Mouse (Mus musculus) hindbrain, postnatal 0 days (tissue): ENCODE measurements around the gene Rhox11. TPM values are rescaled to one million over a fixed set of nuclear protein-coding genes. Genes with fewer than 3 reads are reported as not detected.
"Not testable (repeated sequence)": the region's sequence is repeated elsewhere in the genome, so short reads cannot be mapped to it uniquely, and the experiment has no call there.

Source experiments
- ATAC-seq: fragments of 200-750 bp; cut with Nextera tagmentation; 2 replicates; pipeline ENCODE4 v1.8.0; 2017; ENCODE audit warnings: mild to moderate bottlenecking, moderate TSS enrichment, moderate library complexity
- DNase-seq: peaks from one replicate; pipeline ENCODE4 v3.0.0-alpha.2; 2015; ENCODE audit warnings: low spot score
- H3K27ac ChIP-seq: fragments of 300-500 bp; sonication (generic); 2 replicates; pipeline ENCODE4 v1.5.1; 2014; ENCODE audit warnings: mild to moderate bottlenecking
- H3K27me3 ChIP-seq: fragments of 300-500 bp; sonication (generic); 2 replicates; pipeline ENCODE4 v1.6.1; 2014; ENCODE audit warnings: low read length, mixed read lengths; ENCODE audit not compliant: insufficient read depth
- H3K36me3 ChIP-seq: fragments of 300-500 bp; sonication (generic); 2 replicates; pipeline ENCODE4 v1.6.1; 2014; ENCODE audit warnings: low read length, mixed read lengths; ENCODE audit not compliant: insufficient read depth
- H3K4me1 ChIP-seq: fragments of 300-500 bp; sonication (generic); 2 replicates; pipeline ENCODE4 v1.6.1; 2014; ENCODE audit warnings: antibody characterized with exemption, low read length, mixed read lengths; ENCODE audit not compliant: insufficient read depth
- H3K4me2 ChIP-seq: fragments of 300-500 bp; sonication (generic); 2 replicates; pipeline ENCODE4 v1.6.1; 2014; ENCODE audit warnings: low read depth, mild to moderate bottlenecking, low read length, moderate library complexity, mixed read lengths
- H3K4me3 ChIP-seq: fragments of 300-500 bp; sonication (generic); 2 replicates; pipeline ENCODE4 v1.5.1; 2014; ENCODE audit warnings: low read length
- H3K9ac ChIP-seq: fragments of 300-500 bp; sonication (generic); replicated peaks from 2 replicates; pipeline ENCODE4 v1.6.1; 2014; ENCODE audit warnings: mild to moderate bottlenecking, low read length, moderate library complexity, mixed read lengths
- H3K9me3 ChIP-seq: fragments of 300-500 bp; sonication (generic); 2 replicates; pipeline ENCODE4 v1.6.1; 2016; ENCODE audit warnings: low read length, mixed read lengths
- CTCF ChIP-seq: IDR thresholded peaks from 2 replicates; pipeline ENCODE4 v1.5.1; 2016; ENCODE audit warnings: antibody characterized with exemption, control low read depth, low read depth
- WGBS: fragments of 180-500 bp; shearing (Covaris S2); extraction: QIAGEN DNeasy Blood & Tissue Kit; methylation state at CpG from one replicate; pipeline ENCODE4 v1.1.7; 2014; 5-methylcytosine and 5-hydroxymethylcytosine counted together
- polyA plus RNA-seq: library from polyadenylated mRNA; unstranded; fragments of >200 nt; fragmentation: Nextera tagmentation; extraction: Ambion mirVana; gene quantifications from 2 replicates; pipeline ENCODE4 v1.2.1, GENCODE M21; 2015
- total RNA-seq: library from RNA; depleted of rRNA; stranded (reverse); fragments of >200 nt; gene quantifications from 2 replicates; pipeline ENCODE4 v1.2.3, GENCODE M21; 2014; rRNA removed

The Rhox11 gene
- not detected in 2 replicates for total RNA-seq
- polyA plus RNA-seq = not detected in 2 replicates

DNA sequence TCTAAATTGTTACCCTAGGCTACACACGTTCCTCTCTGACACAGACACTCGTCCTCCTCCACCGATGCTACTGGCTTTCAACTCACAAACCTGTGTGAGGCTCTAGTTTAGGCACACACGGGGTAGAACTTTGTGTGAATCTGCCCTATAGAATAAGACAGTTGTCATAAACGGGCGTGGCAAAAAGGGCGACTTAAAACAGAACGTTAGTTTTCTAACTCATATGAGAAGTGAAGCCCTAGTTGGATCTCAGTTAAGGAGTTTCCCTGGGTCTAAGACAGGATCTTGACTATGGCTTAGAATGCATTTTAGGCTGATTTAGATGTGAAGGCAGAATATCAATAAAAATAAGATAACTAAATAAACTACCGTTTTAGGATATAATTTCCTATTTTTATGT, at the start of gene Rhox11:
Gene Rhox11, minus strand, starts transcription at position 101 of the 400 bp plus-strand sequence.
- H3K27ac ChIP-seq = no peak within 1 kb of the TSS
- no peaks in the 10 kb centered on the region for H3K9me3 ChIP-seq
- 87% methylated on average over 9 of the region's 9 CpGs for WGBS
- H3K4me2 ChIP-seq = no peak within 1 kb of the TSS
- H3K9ac ChIP-seq = no peak within 1 kb of the TSS
- no peak for ATAC-seq
- no peaks in the 10 kb centered on the region for H3K4me1 ChIP-seq
- H3K27me3 ChIP-seq = no peaks in the 10 kb centered on the region
- TF ChIP-seq CTCF = no peak
- no peak within 1 kb of the TSS for H3K4me3 ChIP-seq
- no peaks in the 10 kb centered on the region for H3K36me3 ChIP-seq
- DNase-seq = no peak

DNA sequence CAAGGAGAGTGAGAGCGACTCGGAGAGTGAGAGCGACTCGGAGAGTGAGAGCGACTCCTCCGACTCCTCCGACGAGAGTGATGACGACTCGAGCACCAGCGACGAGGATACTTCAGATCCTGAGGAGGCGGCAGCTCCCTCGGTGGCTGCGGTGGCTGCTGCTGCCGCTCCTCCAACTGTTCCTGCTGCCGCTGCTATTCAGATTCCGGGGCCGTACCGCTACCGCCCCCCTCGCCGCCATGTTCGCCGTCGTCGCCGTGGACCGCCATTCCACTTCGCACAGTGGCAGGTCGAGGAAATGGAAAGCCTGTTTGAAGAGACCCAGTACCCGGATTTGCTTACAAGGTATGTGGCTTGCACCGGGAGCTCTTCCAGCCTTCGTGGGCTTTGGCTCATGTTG, 36.5 kb upstream of the Rhox11 start:
- 0 out of 2 replicates have a peak, but pooled peaks cover 2% of the 10 kb centered on the region for H3K9me3 ChIP-seq
- no peaks in the 10 kb centered on the region for H3K4me1 ChIP-seq
- ATAC-seq = no peak
- DNase-seq = no peak
- 89% methylated on average over 34 of the region's 34 CpGs for WGBS
- H3K27ac ChIP-seq = no peak overlapping the region
- H3K27me3 ChIP-seq = no peaks in the 10 kb centered on the region
- no peaks in the 10 kb centered on the region for H3K36me3 ChIP-seq
- TF ChIP-seq CTCF = no peak
- H3K4me2 ChIP-seq = no peak overlapping the region
- H3K4me3 ChIP-seq = no peak overlapping the region
- H3K9ac ChIP-seq = no peak overlapping the region

DNA sequence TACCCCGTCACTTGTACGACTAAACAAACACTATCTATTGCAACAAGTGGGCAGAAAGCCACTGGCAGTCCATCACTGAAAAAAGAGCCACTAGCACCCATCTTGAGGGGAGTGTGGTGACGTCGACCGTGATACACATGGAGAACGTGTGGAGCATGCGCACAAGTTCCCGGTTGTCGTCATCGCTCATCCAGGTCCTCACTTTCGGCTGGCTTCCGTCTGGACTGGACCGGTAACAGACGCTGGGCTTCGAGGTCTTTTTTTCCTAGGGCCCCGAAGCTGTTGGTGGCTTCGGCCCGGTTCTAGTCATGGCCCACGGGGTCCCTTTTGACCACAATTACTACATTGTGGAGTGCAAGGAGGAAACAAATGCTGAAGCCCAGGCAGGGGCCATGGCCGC, 36.0 kb upstream of the Rhox11 start, which contains the start of gene Rhox13:
Gene Rhox13, plus strand, starts transcription at position 238 of the 400 bp plus-strand sequence.
- no peak within 1 kb of the TSS for H3K27ac ChIP-seq
- no peak for TF ChIP-seq CTCF
- WGBS = 95% methylated on average over 20 of the region's 20 CpGs
- no peaks in the 10 kb centered on the region for H3K27me3 ChIP-seq
- ATAC-seq = no peak
- no peak within 1 kb of the TSS for H3K9ac ChIP-seq
- H3K36me3 ChIP-seq = no peaks in the 10 kb centered on the region
- H3K4me2 ChIP-seq = no peak within 1 kb of the TSS
- no peak for DNase-seq
- H3K9me3 ChIP-seq = 0 out of 2 replicates have a peak, but pooled peaks cover 2% of the 10 kb centered on the region
- H3K4me3 ChIP-seq = no peak within 1 kb of the TSS
- no peaks in the 10 kb centered on the region for H3K4me1 ChIP-seq

DNA sequence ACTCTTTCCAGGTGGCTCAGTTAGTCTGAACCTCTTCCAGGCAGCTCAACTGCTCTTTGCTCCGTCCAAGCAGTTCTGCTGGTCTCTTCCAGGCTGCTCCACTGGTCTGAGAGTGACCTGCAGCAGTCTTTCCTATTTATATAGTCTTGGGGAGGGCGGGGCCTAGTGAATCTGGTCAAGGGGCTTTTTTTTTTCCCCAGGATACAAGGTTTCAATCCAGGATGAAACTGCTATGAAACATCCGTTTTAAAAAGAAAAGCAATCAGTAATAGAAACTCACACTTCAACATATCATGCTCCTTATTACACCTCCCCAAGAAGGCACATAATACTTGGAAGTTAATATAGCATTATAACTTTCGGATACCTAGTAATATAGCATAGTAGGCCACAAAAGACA, 25.9 kb upstream of the Rhox11 start, which contains the start of gene Rhox12:
Gene Rhox12, minus strand, starts transcription at position 101 of the 400 bp plus-strand sequence.
- no peak for TF ChIP-seq CTCF
- no peaks in the 10 kb centered on the region for H3K27me3 ChIP-seq
- H3K36me3 ChIP-seq = no peaks in the 10 kb centered on the region
- no peaks in the 10 kb centered on the region for H3K9me3 ChIP-seq
- no peak within 1 kb of the TSS for H3K4me3 ChIP-seq
- 71% methylated on average over 4 of the region's 4 CpGs for WGBS
- H3K27ac ChIP-seq = no peak within 1 kb of the TSS
- no peak for DNase-seq
- no peak for ATAC-seq
- no peaks in the 10 kb centered on the region for H3K4me1 ChIP-seq
- H3K9ac ChIP-seq = no peak within 1 kb of the TSS
- no peak within 1 kb of the TSS for H3K4me2 ChIP-seq

DNA sequence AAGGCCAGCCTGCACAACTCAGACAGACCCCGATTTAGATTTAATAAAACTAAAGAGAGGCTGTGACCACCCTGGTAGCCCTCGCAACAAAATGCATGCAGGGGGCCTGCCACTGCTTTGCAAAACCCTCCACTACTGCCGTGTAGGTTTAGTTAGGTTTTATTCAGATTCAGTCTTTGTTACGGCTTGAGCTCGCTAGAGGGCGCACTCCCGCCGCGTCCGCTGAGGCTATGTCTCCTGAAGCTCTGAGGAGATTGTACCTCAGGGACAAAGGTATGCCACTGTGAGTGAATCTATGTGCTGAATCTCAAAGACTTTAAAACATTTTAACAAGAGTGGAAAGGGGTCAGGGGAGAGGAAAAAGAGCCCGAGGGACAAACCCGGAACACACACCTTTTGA, 715 bp downstream of the Rhox11 start:
- Histone ChIP-seq H3K4me3 (no peak overlapping the region), H3K27ac (no peak overlapping the region), H3K9me3 (no peaks in the 10 kb centered on the region), H3K4me2 (no peak overlapping the region), H3K4me1 (no peaks in the 10 kb centered on the region), H3K27me3 (no peaks in the 10 kb centered on the region), H3K36me3 (no peaks in the 10 kb centered on the region), H3K9ac (no peak overlapping the region)
- ATAC-seq (peak; percentile 66; the same call in 1 of the 2 replicates), DNase-seq (peak; percentile 61)
- WGBS = 21% methylated on average over 12 of the region's 12 CpGs
- TF ChIP-seq CTCF = peak; percentile 68

DNA sequence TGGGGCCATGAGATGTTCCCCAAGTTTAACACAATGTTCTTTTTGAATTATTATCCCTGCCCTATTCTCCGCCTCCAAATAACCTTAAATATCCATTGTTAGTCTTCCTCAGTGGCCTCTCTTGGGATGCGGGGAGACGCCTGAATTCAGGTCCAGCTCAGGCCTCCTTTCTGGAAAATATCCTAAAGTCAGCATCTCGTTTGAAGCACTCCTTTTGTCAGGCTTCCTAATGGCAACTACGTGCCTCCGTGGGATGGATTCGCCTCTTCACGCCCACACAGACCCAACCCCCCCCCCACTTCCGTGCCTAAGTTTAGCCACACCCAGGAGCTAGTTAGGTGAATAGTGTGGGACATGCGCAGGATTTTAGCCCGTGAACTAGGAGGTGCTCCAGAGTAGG, 18.8 kb downstream of the Rhox11 start, which contains the start of gene Rhox10:
Gene Rhox10, plus strand, starts transcription at position 301 of the 400 bp plus-strand sequence.
- no peak for TF ChIP-seq CTCF
- Histone ChIP-seq H3K4me2 (no peak within 1 kb of the TSS), H3K27me3 (no peaks in the 10 kb centered on the region), H3K36me3 (no peaks in the 10 kb centered on the region), H3K9ac (no peak within 1 kb of the TSS), H3K4me3 (no peak within 1 kb of the TSS), H3K27ac (no peak within 1 kb of the TSS), H3K9me3 (no peaks in the 10 kb centered on the region), H3K4me1 (no peaks in the 10 kb centered on the region)
- ATAC-seq (no peak), DNase-seq (no peak)
- WGBS = 89% methylated on average over 11 of the region's 11 CpGs

DNA sequence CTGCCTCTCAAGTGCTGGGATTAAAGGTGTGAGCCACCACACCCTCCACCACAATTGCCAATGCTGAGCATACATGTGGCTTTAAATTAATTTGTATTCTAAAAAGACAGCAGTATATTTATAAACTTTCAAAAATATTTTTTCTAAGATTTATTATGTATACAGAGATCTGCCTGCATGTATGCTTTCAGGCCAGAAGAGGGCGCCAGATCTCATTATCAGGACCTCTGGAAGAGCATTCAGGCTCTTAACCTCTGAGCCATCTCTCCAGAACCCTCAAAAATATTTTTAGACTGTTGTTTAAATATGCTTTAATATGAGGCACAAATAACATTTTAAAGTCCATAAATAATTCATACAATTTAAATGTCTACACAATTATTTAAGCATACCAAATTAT, 23.4 kb downstream of the Rhox11 start:
- no peaks in the 10 kb centered on the region for H3K9me3 ChIP-seq
- H3K27ac ChIP-seq = no peak overlapping the region
- peak; percentile 52 for TF ChIP-seq CTCF
- DNase-seq (peak; percentile 32), ATAC-seq (no peak)
- 0% methylated on average over 1 of the region's 1 CpGs for WGBS
- no peaks in the 10 kb centered on the region for H3K27me3 ChIP-seq
- H3K36me3 ChIP-seq = no peaks in the 10 kb centered on the region
- H3K4me1 ChIP-seq = no peaks in the 10 kb centered on the region
- no peak overlapping the region for H3K9ac ChIP-seq
- no peak overlapping the region for H3K4me2 ChIP-seq
- no peak overlapping the region for H3K4me3 ChIP-seq

DNA sequence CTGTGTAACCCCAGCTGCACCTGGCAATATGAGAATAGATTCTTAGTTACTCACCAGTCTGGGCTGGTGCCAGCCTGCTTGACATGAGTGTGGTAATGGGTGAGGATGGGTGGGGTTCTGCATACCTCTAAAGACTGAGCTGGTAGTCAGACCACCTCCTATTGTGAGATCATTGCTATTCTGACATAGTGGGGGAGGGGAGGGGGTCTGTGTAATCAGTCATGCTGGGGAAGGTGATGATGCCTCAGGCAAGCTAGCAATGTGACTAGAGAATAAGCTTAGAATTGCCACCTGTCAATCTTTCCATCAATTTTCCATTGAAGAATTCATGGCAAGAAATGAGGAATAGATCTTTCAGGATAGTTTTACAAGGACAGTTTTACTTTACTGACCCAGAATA, 41.9 kb downstream of the Rhox11 start, which contains the start of gene Btg1-ps2:
Gene Btg1-ps2, minus strand, starts transcription at position 101 of the 400 bp plus-strand sequence.
- not testable (repeated sequence) for H3K4me3 ChIP-seq, H3K9me3 ChIP-seq, H3K36me3 ChIP-seq, H3K4me1 ChIP-seq, H3K27ac ChIP-seq, H3K9ac ChIP-seq, DNase-seq, ATAC-seq, H3K4me2 ChIP-seq, H3K27me3 ChIP-seq
